8 mouse cellular contexts compared by ENCODE assay signal in the genomic region with DNA sequence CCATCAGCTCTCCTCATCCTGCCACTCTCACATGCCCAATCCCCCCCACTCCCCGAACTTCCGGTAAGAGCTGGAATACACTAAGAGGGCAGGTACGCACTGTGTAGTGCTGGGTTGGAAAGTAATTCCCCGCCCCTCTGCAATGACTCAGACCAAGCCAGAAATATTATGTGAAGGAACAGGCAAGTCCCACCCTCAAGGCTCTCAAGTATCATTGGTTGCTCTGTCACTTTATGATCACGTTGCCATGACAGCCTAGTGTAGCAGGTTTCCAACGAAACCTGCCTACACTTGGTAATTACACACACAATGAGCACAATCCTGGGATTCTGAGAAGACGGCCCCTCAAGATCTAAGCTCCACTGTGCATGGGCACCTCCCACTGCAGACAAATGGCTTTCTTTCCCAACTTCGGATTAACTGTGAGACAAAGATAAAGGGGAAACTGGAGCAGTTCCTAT. TPM values are rescaled to one million over a fixed set of nuclear protein-coding genes. Genes with fewer than 3 reads are reported as not detected.
DNase-seq lines count a peak whose midpoint lies in the region; ATAC-seq and TF ChIP-seq lines count a peak whose summit lies in the region.

No protein-coding gene starts in this region.

- H3K9ac ChIP-seq in heart, postnatal 0 days (replicated peaks; ENCODE audit: low read depth, low read length) = no peak overlapping the region
- H3K9ac ChIP-seq in forebrain, postnatal 0 days = peak overlapping the region; percentile 49
- peak overlapping the region; percentile 21; the same call in 1 of the 2 replicates for H3K9ac ChIP-seq in midbrain, embryonic 11.5 days (ENCODE audit: low read length)

- no peak for TF ChIP-seq CTCF in heart, postnatal 0 days (IDR thresholded peaks at IDR 0.05; ENCODE audit: low read depth)
- TF ChIP-seq CTCF in forebrain, postnatal 0 days (IDR thresholded peaks at IDR 0.05; ENCODE audit: low read depth) = no peak

- H3K27ac ChIP-seq in heart, postnatal 0 days (ENCODE audit: low read depth) = peak overlapping the region; percentile 66
- peak overlapping the region; percentile 78 for H3K27ac ChIP-seq in forebrain, postnatal 0 days (ENCODE audit: low read depth, low read length)
- H3K27ac ChIP-seq in midbrain, embryonic 11.5 days (ENCODE audit: low read depth, low read length) = 0 out of 2 replicates have a peak overlapping the region, but pooled peaks have one; percentile 33

- DNase-seq in heart, postnatal 0 days (ENCODE audit: low spot score) = peak; percentile 70
- no peak for DNase-seq in heart, postnatal 4 days
- DNase-seq in R1 (ENCODE audit: low read depth, low spot score) = peak; percentile 32
- DNase-seq in forebrain, postnatal 0 days = peak; percentile 86
- peak; percentile 73 to 83 for DNase-seq in left cerebral cortex, adult 9 months (ENCODE audit: low spot score in 2 of 2)
- peak; percentile 77 for DNase-seq in midbrain, embryonic 11.5 days (ENCODE audit: low spot score, missing footprints)
- no peak for DNase-seq in thymus, postnatal 14 days
- DNase-seq in ovary, postnatal 10 days (ENCODE audit: low spot score) = no peak

- no peaks in the 10 kb centered on the region for H3K9me3 ChIP-seq in heart, postnatal 0 days (replicated peaks; ENCODE audit: control insufficient read depth, low read length)
- no peaks in the 10 kb centered on the region for H3K9me3 ChIP-seq in forebrain, postnatal 0 days (ENCODE audit: low read length)
- H3K9me3 ChIP-seq in midbrain, embryonic 11.5 days (ENCODE audit: control insufficient read depth, low read length) = no peaks in the 10 kb centered on the region

- peaks cover 50% of the 10 kb centered on the region for H3K4me1 ChIP-seq in heart, postnatal 0 days (ENCODE audit: control insufficient read depth, insufficient read depth)
- H3K4me1 ChIP-seq in forebrain, postnatal 0 days (ENCODE audit: insufficient read depth) = peaks cover 39% of the 10 kb centered on the region
- peaks cover 39% of the 10 kb centered on the region for H3K4me1 ChIP-seq in midbrain, embryonic 11.5 days (ENCODE audit: control insufficient read depth, insufficient read depth, low read length)

- H3K36me3 ChIP-seq in heart, postnatal 0 days (replicated peaks; ENCODE audit: control insufficient read depth, insufficient read depth, low read length) = no peaks in the 10 kb centered on the region
- no peaks in the 10 kb centered on the region for H3K36me3 ChIP-seq in forebrain, postnatal 0 days (ENCODE audit: insufficient read depth)
- H3K36me3 ChIP-seq in midbrain, embryonic 11.5 days (ENCODE audit: control insufficient read depth, insufficient read depth, low read length) = no peaks in the 10 kb centered on the region

- H3K27me3 ChIP-seq in heart, postnatal 0 days (ENCODE audit: control insufficient read depth, insufficient read depth, low read length) = no peaks in the 10 kb centered on the region
- no peaks in the 10 kb centered on the region for H3K27me3 ChIP-seq in forebrain, postnatal 0 days (ENCODE audit: insufficient read depth, low read length)
- no peaks in the 10 kb centered on the region for H3K27me3 ChIP-seq in midbrain, embryonic 11.5 days (ENCODE audit: control insufficient read depth, insufficient read depth, low read length)

- H3K4me2 ChIP-seq in heart, postnatal 0 days (ENCODE audit: low read depth, low read length) = peak overlapping the region; percentile 35
- H3K4me2 ChIP-seq in forebrain, postnatal 0 days (ENCODE audit: low read depth) = peak overlapping the region; percentile 78
- H3K4me2 ChIP-seq in midbrain, embryonic 11.5 days = peak overlapping the region; percentile 79

- no peak for TF ChIP-seq EP300 in heart, postnatal 0 days (IDR thresholded peaks at IDR 0.05; ENCODE audit: low read depth)

- ATAC-seq in heart, postnatal 0 days (ENCODE audit: insufficient read depth, low read depth) = no peak; the same call in 1 of the 2 replicates
- ATAC-seq in forebrain, postnatal 0 days = peak; percentile 88
- ATAC-seq in midbrain, embryonic 11.5 days (ENCODE audit: low FRiP score) = no peak

- WGBS in heart, postnatal 0 days = 47% methylated on average over 8 of the region's 8 CpGs
- 14% methylated on average over 8 of the region's 8 CpGs for WGBS in forebrain, postnatal 0 days
- WGBS in midbrain, embryonic 11.5 days = 54% methylated on average over 8 of the region's 8 CpGs

- no peak overlapping the region for H3K4me3 ChIP-seq in heart, postnatal 0 days (ENCODE audit: low read depth, low read length)
- peak overlapping the region; percentile 37 for H3K4me3 ChIP-seq in forebrain, postnatal 0 days (ENCODE audit: low read depth, low read length)
- no peak overlapping the region for H3K4me3 ChIP-seq in midbrain, embryonic 11.5 days (ENCODE audit: low read depth, low read length)

RNA-seq across cellular contexts. Expression of a gene that starts 22.0 kb away (rescaled TPM):
- total RNA-seq in heart, postnatal 0 days (2014; rRNA removed; ENCODE audit: low replicate concordance) = 3.2 and 4.2 TPM in 2 replicates
- polyA plus RNA-seq in heart, postnatal 0 days (2015; fragmentation: Nextera tagmentation; extraction: Ambion mirVana) = 3.3 and 3.5 TPM in 2 replicates
- total RNA-seq in heart, postnatal 4 days (2021) = 1 to 10 TPM; 3.5 to 3.6 TPM
- 3.8 and 4.5 TPM in 2 replicates for total RNA-seq in forebrain, postnatal 0 days (2014; rRNA removed)
- polyA plus RNA-seq in forebrain, postnatal 0 days (2015; fragmentation: Nextera tagmentation; extraction: Ambion mirVana) = 2.4 and 3.9 TPM in 2 replicates
- 6.3 and 6.4 TPM in 2 replicates for polyA plus RNA-seq in midbrain, embryonic 11.5 days (2014; fragmentation: Nextera tagmentation; extraction: Ambion mirVana)

RNA-seq across cellular contexts. Expression of a gene that starts 23.0 kb away (rescaled TPM):
- total RNA-seq in heart, postnatal 0 days (2014; rRNA removed; ENCODE audit: low replicate concordance) = 12.5 and 16.0 TPM in 2 replicates
- polyA plus RNA-seq in heart, postnatal 0 days (2015; fragmentation: Nextera tagmentation; extraction: Ambion mirVana) = 6.5 and 6.6 TPM in 2 replicates
- 10 to 100 TPM; 16.4 to 22.2 TPM for total RNA-seq in heart, postnatal 4 days (2021)
- 55.4 and 62.5 TPM in 2 replicates for total RNA-seq in forebrain, postnatal 0 days (2014; rRNA removed)
- 38.3 and 40.9 TPM in 2 replicates for polyA plus RNA-seq in forebrain, postnatal 0 days (2015; fragmentation: Nextera tagmentation; extraction: Ambion mirVana)
- 20.0 and 20.4 TPM in 2 replicates for polyA plus RNA-seq in midbrain, embryonic 11.5 days (2014; fragmentation: Nextera tagmentation; extraction: Ambion mirVana)

RNA-seq across cellular contexts. Expression of a gene that starts 32.6 kb away (rescaled TPM):
- 33.9 and 46.7 TPM in 2 replicates for total RNA-seq in heart, postnatal 0 days (2014; rRNA removed; ENCODE audit: low replicate concordance)
- polyA plus RNA-seq in heart, postnatal 0 days (2015; fragmentation: Nextera tagmentation; extraction: Ambion mirVana) = 62.6 and 65.4 TPM in 2 replicates
- total RNA-seq in heart, postnatal 4 days (2021) = 10 to 100 TPM; 59.7 to 60.2 TPM
- total RNA-seq in forebrain, postnatal 0 days (2014; rRNA removed) = 32.1 and 37.5 TPM in 2 replicates
- polyA plus RNA-seq in forebrain, postnatal 0 days (2015; fragmentation: Nextera tagmentation; extraction: Ambion mirVana) = 54.9 and 58.6 TPM in 2 replicates
- polyA plus RNA-seq in midbrain, embryonic 11.5 days (2014; fragmentation: Nextera tagmentation; extraction: Ambion mirVana) = 24.7 and 25.4 TPM in 2 replicates

RNA-seq across cellular contexts. Expression of a gene that starts 40.2 kb away (rescaled TPM):
- 1.1 and 6.0 TPM in 2 replicates for total RNA-seq in heart, postnatal 0 days (2014; rRNA removed; ENCODE audit: low replicate concordance)
- 1.8 and 2.0 TPM in 2 replicates for polyA plus RNA-seq in heart, postnatal 0 days (2015; fragmentation: Nextera tagmentation; extraction: Ambion mirVana)
- 1 to 10 TPM; 3.1 to 3.4 TPM for total RNA-seq in heart, postnatal 4 days (2021)
- 0.54 and 1.2 TPM in 2 replicates for total RNA-seq in forebrain, postnatal 0 days (2014; rRNA removed)
- polyA plus RNA-seq in forebrain, postnatal 0 days (2015; fragmentation: Nextera tagmentation; extraction: Ambion mirVana) = 0.63 and 1.0 TPM in 2 replicates
- 0.30 TPM in 1 of 2 replicates, not detected in the other for polyA plus RNA-seq in midbrain, embryonic 11.5 days (2014; fragmentation: Nextera tagmentation; extraction: Ambion mirVana)

RNA-seq across cellular contexts. Expression of a gene that starts 46.6 kb away (rescaled TPM):
- 159 and 195 TPM in 2 replicates for total RNA-seq in heart, postnatal 0 days (2014; rRNA removed; ENCODE audit: low replicate concordance)
- polyA plus RNA-seq in heart, postnatal 0 days (2015; fragmentation: Nextera tagmentation; extraction: Ambion mirVana) = 77.0 and 84.9 TPM in 2 replicates
- 10 to 100 TPM; 43.7 to 47.6 TPM for total RNA-seq in heart, postnatal 4 days (2021)
- 197 and 210 TPM in 2 replicates for total RNA-seq in forebrain, postnatal 0 days (2014; rRNA removed)
- 160 and 186 TPM in 2 replicates for polyA plus RNA-seq in forebrain, postnatal 0 days (2015; fragmentation: Nextera tagmentation; extraction: Ambion mirVana)
- 46.4 and 49.4 TPM in 2 replicates for polyA plus RNA-seq in midbrain, embryonic 11.5 days (2014; fragmentation: Nextera tagmentation; extraction: Ambion mirVana)

Comparison
In these comparisons a context has a peak if more than half of its experiments do, and no peak if none do; other contexts are left out.
1. DNase-seq: peak in heart, postnatal 0 days (single experiment), R1 (single experiment), forebrain, postnatal 0 days (single experiment), left cerebral cortex, adult 9 months (2 of 2) and midbrain, embryonic 11.5 days (single experiment); none in heart, postnatal 4 days (single experiment), thymus, postnatal 14 days (single experiment) and ovary, postnatal 10 days (single experiment).
2. Peak in every context shown above with its lines, with median percentiles within 50 percentile points of each other: H3K27ac ChIP-seq and H3K4me2 ChIP-seq.